Comparison of ENCODE assay signal across 9 mouse cellular contexts in the genomic region with DNA sequence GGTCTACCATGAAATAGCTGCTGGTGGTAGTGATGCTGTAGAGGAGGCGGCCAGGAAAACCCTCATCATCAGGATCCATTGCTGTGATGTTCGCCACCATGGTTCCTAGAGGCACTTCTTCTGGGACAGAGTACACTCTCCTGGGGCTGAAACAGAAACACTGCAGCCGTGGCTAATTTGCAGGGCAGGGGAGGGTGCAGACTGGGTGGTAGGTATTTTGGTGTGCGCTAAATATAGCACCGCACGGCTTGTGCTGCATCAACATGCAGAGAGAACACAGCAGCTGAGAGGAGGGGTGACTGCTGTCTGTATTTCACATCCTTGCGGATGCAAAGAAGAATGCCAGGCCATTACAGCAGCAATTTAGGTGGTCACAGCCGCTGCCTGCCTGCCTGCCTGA. TPM values are rescaled to one million over a fixed set of nuclear protein-coding genes. Genes with fewer than 3 reads are reported as not detected.
DNase-seq lines count a peak whose midpoint lies in the region; ATAC-seq and TF ChIP-seq lines count a peak whose summit lies in the region.
"Had no signal": no experiment of that assay in that cellular context is flagged by ENCODE, and none has a peak within 500 bp of the region (broad histone marks: within the 10 kb centered on the region; RNA-seq: fewer than 3 reads in every experiment).

No protein-coding gene starts in this region.

- no peak for TF ChIP-seq EP300 in stomach, postnatal 0 days (optimal IDR thresholded peaks at IDR 0.05)

- peak; percentile 64 to 73 for DNase-seq in left cerebral cortex, adult 18-20 months (ENCODE audit: low spot score in 2 of 2)
- no peak for DNase-seq in left cerebral cortex, postnatal 10 days (ENCODE audit: extremely low spot score in 1 of 2, low spot score in 2 of 2)
- DNase-seq in left cerebral cortex, postnatal 14 days (ENCODE audit: low spot score in 2 of 2): peak; percentile 68 to 79
- peak; percentile 3 for DNase-seq in yolk sac, embryonic 10.5 days (ENCODE audit: low spot score)
- no peak for DNase-seq in stomach, postnatal 0 days (ENCODE audit: low spot score)
- DNase-seq in ovary, adult 18-20 months (ENCODE audit: low spot score): no peak
- DNase-seq in ovary, postnatal 14 days (ENCODE audit: low spot score): no peak

- H3K4me1 ChIP-seq in heart, embryonic 12.5 days (replicated peaks): peaks cover 26% of the 10 kb centered on the region
- H3K4me1 ChIP-seq in stomach, postnatal 0 days (replicated peaks; ENCODE audit: control insufficient read depth, insufficient read depth): no peaks in the 10 kb centered on the region

- H3K4me3 ChIP-seq in heart, embryonic 12.5 days: peak overlapping the region; percentile 18
- no peak overlapping the region for H3K4me3 ChIP-seq in stomach, postnatal 0 days (ENCODE audit: low read depth, low read length)

- H3K4me2 ChIP-seq in heart, embryonic 12.5 days: peak overlapping the region; percentile 51
- no peak overlapping the region for H3K4me2 ChIP-seq in stomach, postnatal 0 days (replicated peaks; ENCODE audit: low read depth)

- H3K27me3 ChIP-seq in heart, embryonic 12.5 days (replicated peaks): no peaks in the 10 kb centered on the region
- no peaks in the 10 kb centered on the region for H3K27me3 ChIP-seq in stomach, postnatal 0 days (ENCODE audit: control insufficient read depth, insufficient read depth, low read length)

- no peaks in the 10 kb centered on the region for H3K9me3 ChIP-seq in heart, embryonic 12.5 days (replicated peaks)
- H3K9me3 ChIP-seq in stomach, postnatal 0 days (ENCODE audit: control insufficient read depth, low read length): no peaks in the 10 kb centered on the region

- WGBS in heart, embryonic 12.5 days: 30% methylated on average over 8 of the region's 8 CpGs
- 45% methylated on average over 8 of the region's 8 CpGs for WGBS in stomach, postnatal 0 days

- H3K27ac ChIP-seq in heart, embryonic 12.5 days (ENCODE audit: poor library complexity, severe bottlenecking): peak overlapping the region; percentile 65
- no peak overlapping the region for H3K27ac ChIP-seq in stomach, postnatal 0 days (replicated peaks)

- no peaks in the 10 kb centered on the region for H3K36me3 ChIP-seq in heart, embryonic 12.5 days
- H3K36me3 ChIP-seq in stomach, postnatal 0 days (ENCODE audit: control insufficient read depth, insufficient read depth, low read length): no peaks in the 10 kb centered on the region

- peak; percentile 20; the same call in 1 of the 2 replicates for ATAC-seq in heart, embryonic 12.5 days (ENCODE audit: insufficient number of reproducible peaks, low FRiP score)
- ATAC-seq in stomach, postnatal 0 days (ENCODE audit: low FRiP score, low TSS enrichment): no peak

- TF ChIP-seq CTCF in stomach, postnatal 0 days (IDR thresholded peaks at IDR 0.05; ENCODE audit: low read depth): no peak

- intact Hi-C loops in left cerebral cortex, postnatal 10 days (cut with DNase I): no loop called here
- intact Hi-C loops in left cerebral cortex, postnatal 14 days (cut with DNase I): loop anchor here (5.0 kb wide), 1 partner anchor 46 kb away; no protein-coding TSS in a partner anchor

- peak overlapping the region; percentile 45; the same call in 1 of the 2 replicates for H3K9ac ChIP-seq in heart, embryonic 12.5 days
- no peak overlapping the region for H3K9ac ChIP-seq in stomach, postnatal 0 days (ENCODE audit: low read length)

RNA-seq across cellular contexts. Expression of gene Cdhr3, which starts 31.0 kb away (rescaled TPM):
- 1 to 10 TPM; 1.2 to 1.6 TPM for total RNA-seq in left cerebral cortex, adult 18-20 months (2021)
- total RNA-seq in left cerebral cortex, postnatal 10 days (2021): 1 to 10 TPM in 1 of 2 experiments, under 1 TPM in 1; 0.63 to 1.4 TPM
- polyA plus RNA-seq in heart, embryonic 12.5 days (2016; fragmentation: Nextera tagmentation; extraction: Ambion mirVana): 0.10 and 0.18 TPM in 2 replicates
- under 1 TPM; 0.61 to 0.66 TPM for total RNA-seq in left cerebral cortex, postnatal 14 days (2021)
- 0.05 and 0.07 TPM in 2 replicates for polyA plus RNA-seq in stomach, postnatal 0 days (2015; fragmentation: Nextera tagmentation; extraction: Ambion mirVana)
- polyA plus RNA-seq: liver, embryonic 16.5 days had no signal

Comparison
In these comparisons a context has a peak if more than half of its experiments do, and no peak if none do; other contexts are left out.
1. DNase-seq: peak in left cerebral cortex, adult 18-20 months (2 of 2), left cerebral cortex, postnatal 14 days (2 of 2) and yolk sac, embryonic 10.5 days (single experiment); none in left cerebral cortex, postnatal 10 days (0 of 2), stomach, postnatal 0 days (single experiment), ovary, adult 18-20 months (single experiment) and ovary, postnatal 14 days (single experiment).